Mouse (Mus musculus): ENCODE measurements at regions not wholly inside any gene's neighbourhood (a gene's known extent, or its start where the extent isn't known, plus 50 kb on each side); places are given as distances from the start of the nearest gene placed in this dataset.

DNA sequence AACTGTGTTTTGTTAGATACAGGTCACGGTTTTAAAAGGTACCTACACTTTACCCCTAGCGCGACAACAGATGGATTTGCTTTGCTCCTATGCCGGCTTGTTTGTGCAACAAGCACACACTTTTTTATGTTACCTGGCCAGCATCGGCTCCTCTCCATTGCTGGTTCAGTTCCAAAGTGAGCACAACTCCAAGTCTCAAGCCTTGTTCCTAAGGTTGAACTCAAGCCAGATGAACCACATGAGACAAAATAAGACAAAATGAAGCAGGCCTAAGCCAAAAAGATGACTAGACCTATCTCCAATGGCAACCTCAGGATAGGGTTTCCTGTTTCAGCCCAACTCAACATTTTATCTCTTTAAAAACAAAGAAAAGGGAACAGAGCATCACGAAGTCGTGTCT is 108.5 kb upstream of the N6amt1 start:
- Histone ChIP-seq H3K27ac (ENCODE audit: low read length) (no peak overlapping the region), H3K9ac (ENCODE audit: low read depth, low read length) (no peak overlapping the region), H3K4me2 (ENCODE audit: low read length) (no peak overlapping the region), H3K27me3 (ENCODE audit: control insufficient read depth, insufficient read depth, low read depth, low read length) (no peaks in the 10 kb centered on the region), H3K36me3 (ENCODE audit: control insufficient read depth, insufficient read depth, low read length) (no peaks in the 10 kb centered on the region), H3K4me3 (ENCODE audit: low read depth, low read length) (no peak overlapping the region), H3K9me3 (replicated peaks; ENCODE audit: control insufficient read depth, low read length, poor library complexity, severe bottlenecking) (no peaks in the 10 kb centered on the region), H3K4me1 (ENCODE audit: control insufficient read depth, insufficient read depth, low read length) (no peaks in the 10 kb centered on the region)
- ATAC-seq, result no peak
- WGBS, result 93% methylated on average over 7 of the region's 7 CpGs

DNA sequence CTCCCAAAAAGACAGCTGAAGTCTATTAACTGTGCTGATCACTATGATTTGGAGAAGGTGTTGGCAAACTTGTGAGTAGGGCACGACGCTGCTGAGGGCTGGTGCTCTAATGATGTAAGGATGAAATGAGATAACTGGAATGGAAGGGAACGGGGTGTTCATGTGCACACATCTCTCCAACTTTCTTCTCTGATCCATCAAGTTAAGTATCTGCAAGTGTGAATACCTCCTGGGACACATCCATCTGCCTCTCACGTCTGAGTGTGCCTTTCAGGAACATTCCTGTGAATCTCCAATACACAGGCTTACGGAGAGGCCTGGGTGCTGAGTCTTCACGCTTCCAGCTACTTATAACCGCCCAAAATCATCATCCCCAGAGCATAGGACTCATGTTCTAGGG is 112.0 kb upstream of the N6amt1 start:
- Histone ChIP-seq H3K27ac (ENCODE audit: low read length) (no peak overlapping the region), H3K4me3 (ENCODE audit: low read depth, low read length) (no peak overlapping the region), H3K4me2 (ENCODE audit: low read length) (no peak overlapping the region), H3K27me3 (ENCODE audit: control insufficient read depth, insufficient read depth, low read depth, low read length) (no peaks in the 10 kb centered on the region), H3K9me3 (replicated peaks; ENCODE audit: control insufficient read depth, low read length, poor library complexity, severe bottlenecking) (no peaks in the 10 kb centered on the region), H3K36me3 (ENCODE audit: control insufficient read depth, insufficient read depth, low read length) (no peaks in the 10 kb centered on the region), H3K4me1 (ENCODE audit: control insufficient read depth, insufficient read depth, low read length) (no peaks in the 10 kb centered on the region), H3K9ac (ENCODE audit: low read depth, low read length) (no peak overlapping the region)
- no peak for ATAC-seq
- 91% methylated on average over 7 of the region's 7 CpGs for WGBS

DNA sequence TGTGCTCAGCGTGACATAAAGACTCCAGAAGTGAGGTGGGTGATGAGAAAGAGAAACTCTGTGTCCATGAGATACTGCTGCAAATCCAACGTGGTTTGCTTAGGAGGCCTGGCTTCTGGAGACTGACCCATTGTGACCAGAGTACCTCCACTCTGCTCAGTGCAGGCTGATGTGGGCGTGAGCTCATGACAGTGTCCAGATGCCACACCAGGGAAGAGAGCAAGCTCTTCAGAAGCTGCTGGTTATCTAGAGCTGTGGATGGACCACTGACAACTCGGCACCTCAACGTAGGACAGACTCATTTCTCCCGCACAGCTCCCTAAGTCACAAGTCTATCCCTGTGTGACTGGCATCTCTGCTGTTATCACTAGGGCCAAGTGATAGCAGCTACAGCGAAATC is 114.9 kb upstream of the N6amt1 start:
- no peaks in the 10 kb centered on the region for H3K27me3 ChIP-seq (ENCODE audit: control insufficient read depth, insufficient read depth, low read depth, low read length)
- no peak overlapping the region for H3K4me3 ChIP-seq (ENCODE audit: low read depth, low read length)
- H3K27ac ChIP-seq (ENCODE audit: low read length), result no peak overlapping the region
- H3K4me2 ChIP-seq (ENCODE audit: low read length), result no peak overlapping the region
- 88% methylated on average over 7 of the region's 7 CpGs for WGBS
- no peak for ATAC-seq
- no peaks in the 10 kb centered on the region for H3K4me1 ChIP-seq (ENCODE audit: control insufficient read depth, insufficient read depth, low read length)
- no peaks in the 10 kb centered on the region for H3K9me3 ChIP-seq (replicated peaks; ENCODE audit: control insufficient read depth, low read length, poor library complexity, severe bottlenecking)
- no peaks in the 10 kb centered on the region for H3K36me3 ChIP-seq (ENCODE audit: control insufficient read depth, insufficient read depth, low read length)
- H3K9ac ChIP-seq (ENCODE audit: low read depth, low read length), result no peak overlapping the region

DNA sequence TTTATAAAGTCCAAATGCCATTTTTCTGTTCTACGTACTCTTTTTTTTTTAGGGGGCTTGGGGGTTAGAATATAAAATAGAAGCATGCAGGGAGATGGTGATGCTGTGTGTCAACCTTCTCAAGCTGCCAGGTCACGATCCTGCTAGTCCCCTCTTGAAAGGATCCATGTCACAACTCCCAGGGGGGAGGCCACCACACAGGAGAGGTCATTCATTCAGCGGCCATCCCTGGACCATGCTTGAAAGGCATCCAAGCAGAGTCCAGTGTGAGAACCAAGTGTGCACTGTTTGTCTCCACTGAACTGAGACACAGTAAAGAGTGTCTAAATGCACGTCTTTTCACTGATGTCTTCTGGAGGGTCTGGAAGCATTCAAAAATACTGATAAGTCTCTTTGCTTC is 119.8 kb upstream of the N6amt1 start:
- no peak overlapping the region for H3K4me3 ChIP-seq (ENCODE audit: low read depth, low read length)
- H3K27me3 ChIP-seq (ENCODE audit: control insufficient read depth, insufficient read depth, low read depth, low read length), result no peaks in the 10 kb centered on the region
- WGBS, result 37% methylated on average over 4 of the region's 4 CpGs
- no peaks in the 10 kb centered on the region for H3K9me3 ChIP-seq (replicated peaks; ENCODE audit: control insufficient read depth, low read length, poor library complexity, severe bottlenecking)
- ATAC-seq, result no peak; the same call in 1 of the 2 replicates
- no peak overlapping the region for H3K9ac ChIP-seq (ENCODE audit: low read depth, low read length)
- no peaks in the 10 kb centered on the region for H3K4me1 ChIP-seq (ENCODE audit: control insufficient read depth, insufficient read depth, low read length)
- H3K4me2 ChIP-seq (ENCODE audit: low read length), result no peak overlapping the region
- no peaks in the 10 kb centered on the region for H3K36me3 ChIP-seq (ENCODE audit: control insufficient read depth, insufficient read depth, low read length)
- no peak overlapping the region for H3K27ac ChIP-seq (ENCODE audit: low read length)

- no peak overlapping the region for H3K4me3 ChIP-seq (ENCODE audit: low read depth, low read length)
- no peaks in the 10 kb centered on the region for H3K9me3 ChIP-seq (replicated peaks; ENCODE audit: control insufficient read depth, low read length, poor library complexity, severe bottlenecking)
- no peak overlapping the region for H3K4me2 ChIP-seq (ENCODE audit: low read length)
- H3K27ac ChIP-seq (ENCODE audit: low read length), result no peak overlapping the region
- no peak for ATAC-seq
- no peak overlapping the region for H3K9ac ChIP-seq (ENCODE audit: low read depth, low read length)
- H3K36me3 ChIP-seq (ENCODE audit: control insufficient read depth, insufficient read depth, low read length), result no peaks in the 10 kb centered on the region
- H3K27me3 ChIP-seq (ENCODE audit: control insufficient read depth, insufficient read depth, low read depth, low read length), result no peaks in the 10 kb centered on the region
- 92% methylated on average over 10 of the region's 10 CpGs for WGBS
- no peaks in the 10 kb centered on the region for H3K4me1 ChIP-seq (ENCODE audit: control insufficient read depth, insufficient read depth, low read length)
Measured at GRCm38 (mm10) chr16:87225595-87225994, 128.4 kb upstream of the N6amt1 start.

- H3K4me3 ChIP-seq (ENCODE audit: low read depth, low read length), result no peak overlapping the region
- no peak overlapping the region for H3K4me2 ChIP-seq (ENCODE audit: low read length)
- H3K27me3 ChIP-seq (ENCODE audit: control insufficient read depth, insufficient read depth, low read depth, low read length), result no peaks in the 10 kb centered on the region
- H3K27ac ChIP-seq (ENCODE audit: low read length), result no peak overlapping the region
- H3K4me1 ChIP-seq (ENCODE audit: control insufficient read depth, insufficient read depth, low read length), result no peaks in the 10 kb centered on the region
- ATAC-seq, result no peak
- H3K9me3 ChIP-seq (replicated peaks; ENCODE audit: control insufficient read depth, low read length, poor library complexity, severe bottlenecking), result no peaks in the 10 kb centered on the region
- no peak overlapping the region for H3K9ac ChIP-seq (ENCODE audit: low read depth, low read length)
- 88% methylated on average over 8 of the region's 8 CpGs for WGBS
- no peaks in the 10 kb centered on the region for H3K36me3 ChIP-seq (ENCODE audit: control insufficient read depth, insufficient read depth, low read length)
Measured at GRCm38 (mm10) chr16:87225085-87225484, 128.9 kb upstream of the N6amt1 start.

- H3K27ac ChIP-seq (ENCODE audit: low read length), result no peak overlapping the region
- H3K9ac ChIP-seq (ENCODE audit: low read depth, low read length), result no peak overlapping the region
- ATAC-seq, result no peak
- 94% methylated on average over 7 of the region's 7 CpGs for WGBS
- H3K4me3 ChIP-seq (ENCODE audit: low read depth, low read length), result no peak overlapping the region
- no peaks in the 10 kb centered on the region for H3K27me3 ChIP-seq (ENCODE audit: control insufficient read depth, insufficient read depth, low read depth, low read length)
- H3K4me2 ChIP-seq (ENCODE audit: low read length), result no peak overlapping the region
- H3K9me3 ChIP-seq (replicated peaks; ENCODE audit: control insufficient read depth, low read length, poor library complexity, severe bottlenecking), result no peaks in the 10 kb centered on the region
- H3K4me1 ChIP-seq (ENCODE audit: control insufficient read depth, insufficient read depth, low read length), result no peaks in the 10 kb centered on the region
- H3K36me3 ChIP-seq (ENCODE audit: control insufficient read depth, insufficient read depth, low read length), result no peaks in the 10 kb centered on the region
Measured at GRCm38 (mm10) chr16:87224024-87224423, 130.0 kb upstream of the N6amt1 start.

DNA sequence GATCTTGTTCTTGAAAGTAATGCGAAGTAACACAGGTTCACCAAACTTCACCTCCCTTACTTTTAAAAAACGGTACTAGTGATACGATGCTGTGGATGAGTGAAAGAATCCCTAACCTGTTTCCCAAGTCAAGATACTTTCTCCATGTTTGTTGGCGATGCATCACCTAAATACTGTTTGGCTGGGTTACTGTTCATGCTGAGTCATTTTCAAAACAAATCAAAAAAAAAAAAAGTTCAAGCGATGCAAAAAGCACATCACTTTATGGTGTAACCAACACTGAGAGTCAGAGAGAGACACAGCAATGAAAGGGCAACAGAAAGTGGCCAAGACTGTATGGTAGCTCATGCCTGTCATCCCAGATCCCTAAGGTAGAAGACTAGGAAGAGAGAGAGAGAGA is 133.4 kb upstream of the N6amt1 start:
- no peaks in the 10 kb centered on the region for H3K27me3 ChIP-seq (ENCODE audit: control insufficient read depth, insufficient read depth, low read depth, low read length)
- no peaks in the 10 kb centered on the region for H3K4me1 ChIP-seq (ENCODE audit: control insufficient read depth, insufficient read depth, low read length)
- H3K36me3 ChIP-seq (ENCODE audit: control insufficient read depth, insufficient read depth, low read length), result no peaks in the 10 kb centered on the region
- no peak overlapping the region for H3K4me3 ChIP-seq (ENCODE audit: low read depth, low read length)
- H3K27ac ChIP-seq (ENCODE audit: low read length), result no peak overlapping the region
- 94% methylated on average over 5 of the region's 5 CpGs for WGBS
- H3K4me2 ChIP-seq (ENCODE audit: low read length), result no peak overlapping the region
- no peaks in the 10 kb centered on the region for H3K9me3 ChIP-seq (replicated peaks; ENCODE audit: control insufficient read depth, low read length, poor library complexity, severe bottlenecking)
- H3K9ac ChIP-seq (ENCODE audit: low read depth, low read length), result no peak overlapping the region
- no peak for ATAC-seq

DNA sequence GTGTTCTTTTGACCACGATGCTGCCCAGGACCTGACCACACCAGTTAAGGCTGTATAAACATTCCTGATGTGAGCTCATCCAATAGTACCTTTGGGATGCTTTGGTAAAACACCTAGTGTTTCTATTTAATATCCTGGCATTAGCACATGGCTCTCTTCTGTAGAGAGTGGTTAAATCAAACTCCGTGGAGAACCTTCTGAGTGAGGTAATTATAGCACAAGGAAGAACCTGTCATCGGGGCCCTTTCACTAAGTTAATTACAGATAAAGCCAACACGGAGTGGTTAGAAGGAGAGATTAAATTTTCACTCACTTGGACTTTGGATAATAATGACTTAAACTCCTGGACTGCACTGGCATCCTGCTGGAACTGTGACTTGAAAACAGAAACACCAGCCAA is 133.8 kb upstream of the N6amt1 start:
- Histone ChIP-seq H3K9ac (ENCODE audit: low read depth, low read length) (no peak overlapping the region), H3K9me3 (replicated peaks; ENCODE audit: control insufficient read depth, low read length, poor library complexity, severe bottlenecking) (no peaks in the 10 kb centered on the region), H3K4me1 (ENCODE audit: control insufficient read depth, insufficient read depth, low read length) (no peaks in the 10 kb centered on the region), H3K27ac (ENCODE audit: low read length) (no peak overlapping the region), H3K4me3 (ENCODE audit: low read depth, low read length) (no peak overlapping the region), H3K4me2 (ENCODE audit: low read length) (no peak overlapping the region), H3K27me3 (ENCODE audit: control insufficient read depth, insufficient read depth, low read depth, low read length) (no peaks in the 10 kb centered on the region), H3K36me3 (ENCODE audit: control insufficient read depth, insufficient read depth, low read length) (no peaks in the 10 kb centered on the region)
- no peak for ATAC-seq
- WGBS, result 65% methylated on average over 4 of the region's 4 CpGs

- no peaks in the 10 kb centered on the region for H3K4me1 ChIP-seq (ENCODE audit: control insufficient read depth, insufficient read depth, low read length)
- H3K9me3 ChIP-seq (replicated peaks; ENCODE audit: control insufficient read depth, low read length, poor library complexity, severe bottlenecking), result no peaks in the 10 kb centered on the region
- H3K27me3 ChIP-seq (ENCODE audit: control insufficient read depth, insufficient read depth, low read depth, low read length), result no peaks in the 10 kb centered on the region
- ATAC-seq, result no peak
- no peak overlapping the region for H3K4me2 ChIP-seq (ENCODE audit: low read length)
- 29% methylated on average over 1 of the region's 1 CpGs for WGBS
- no peak overlapping the region for H3K27ac ChIP-seq (ENCODE audit: low read length)
- H3K36me3 ChIP-seq (ENCODE audit: control insufficient read depth, insufficient read depth, low read length), result no peaks in the 10 kb centered on the region
- no peak overlapping the region for H3K9ac ChIP-seq (ENCODE audit: low read depth, low read length)
- no peak overlapping the region for H3K4me3 ChIP-seq (ENCODE audit: low read depth, low read length)
Measured at GRCm38 (mm10) chr16:87207875-87208274, 146.1 kb upstream of the N6amt1 start.
